Mouse (Mus musculus) midbrain, embryonic 15.5 days (tissue): ENCODE measurements around the gene Dusp22. TPM values are rescaled to one million over a fixed set of nuclear protein-coding genes. Genes with fewer than 3 reads are reported as not detected.

Source experiments
- ATAC-seq: fragments of 200-750 bp; cut with Nextera tagmentation; replicated peaks from 2 replicates; pipeline ENCODE4 v1.8.0; 2017; ENCODE audit warnings: moderate TSS enrichment
- H3K27ac ChIP-seq: fragments of 300-500 bp; sonication (generic); 2 replicates; pipeline ENCODE4 v1.5.1; 2015; ENCODE audit warnings: mild to moderate bottlenecking, inconsistent platforms
- H3K27me3 ChIP-seq: fragments of 300-500 bp; sonication (generic); replicated peaks from 2 replicates; pipeline ENCODE4 v1.6.1; 2015; ENCODE audit warnings: inconsistent platforms
- H3K36me3 ChIP-seq: fragments of 300-500 bp; sonication (generic); replicated peaks from 2 replicates; pipeline ENCODE4 v1.6.1; 2015; ENCODE audit warnings: inconsistent platforms
- H3K4me1 ChIP-seq: fragments of 300-500 bp; sonication (generic); 2 replicates; pipeline ENCODE4 v1.6.1; 2015; ENCODE audit warnings: inconsistent platforms
- H3K4me2 ChIP-seq: fragments of 300-500 bp; sonication (generic); 2 replicates; pipeline ENCODE4 v1.6.1; 2015; ENCODE audit warnings: inconsistent platforms, mild to moderate bottlenecking, moderate library complexity
- H3K4me3 ChIP-seq: fragments of 300-500 bp; sonication (generic); 2 replicates; pipeline ENCODE4 v1.5.1; 2015; ENCODE audit warnings: mild to moderate bottlenecking, inconsistent platforms
- H3K9ac ChIP-seq: fragments of 300-500 bp; sonication (generic); 2 replicates; pipeline ENCODE4 v1.6.1; 2015; ENCODE audit warnings: mild to moderate bottlenecking, inconsistent platforms
- H3K9me3 ChIP-seq: fragments of 300-500 bp; sonication (generic); 2 replicates; pipeline ENCODE4 v1.6.1; 2016; ENCODE audit warnings: inconsistent platforms
- WGBS: fragments of 180-500 bp; shearing (Covaris S2); methylation state at CpG from one replicate; pipeline ENCODE4 v1.1.7; 2015; ENCODE audit warnings: mixed read lengths; 5-methylcytosine and 5-hydroxymethylcytosine counted together
- polyA plus RNA-seq: library from polyadenylated mRNA; unstranded; fragments of >200 nt; fragmentation: Nextera tagmentation; extraction: Ambion mirVana; gene quantifications from 2 replicates; pipeline ENCODE4 v1.2.1, GENCODE M21; 2015

Dusp22 gene
- polyA plus RNA-seq, 1 experiment from 2014 or later, result 29.6 TPM

GRCm38 (mm10) chr13:30704246-30705095 lies 44.7 kb downstream of the Dusp22 start:
- no peak overlapping the region for H3K27ac ChIP-seq
- no peaks in the 10 kb centered on the region for H3K27me3 ChIP-seq
- no peak for ATAC-seq
- H3K36me3 ChIP-seq, result 0 out of 2 replicates have a peak, but pooled peaks cover 7% of the 10 kb centered on the region
- H3K9ac ChIP-seq, result no peak overlapping the region
- no peaks in the 10 kb centered on the region for H3K9me3 ChIP-seq
- H3K4me1 ChIP-seq, result no peaks in the 10 kb centered on the region
- no peak overlapping the region for H3K4me3 ChIP-seq
- WGBS, result 87% methylated on average over 8 of the region's 8 CpGs
- no peak overlapping the region for H3K4me2 ChIP-seq

GRCm38 (mm10) chr13:30711066-30711465 lies 51.3 kb downstream of the Dusp22 start:
- no peak for ATAC-seq
- H3K36me3 ChIP-seq, result 0 out of 2 replicates have a peak, but pooled peaks cover 7% of the 10 kb centered on the region
- WGBS, result 81% methylated on average over 2 of the region's 2 CpGs
- H3K4me3 ChIP-seq, result no peak overlapping the region
- H3K4me2 ChIP-seq, result no peak overlapping the region
- H3K4me1 ChIP-seq, result no peaks in the 10 kb centered on the region
- no peak overlapping the region for H3K27ac ChIP-seq
- H3K27me3 ChIP-seq, result no peaks in the 10 kb centered on the region
- H3K9me3 ChIP-seq, result no peaks in the 10 kb centered on the region
- H3K9ac ChIP-seq, result no peak overlapping the region

- H3K36me3 ChIP-seq, result 0 out of 2 replicates have a peak, but pooled peaks cover 7% of the 10 kb centered on the region
- no peak overlapping the region for H3K27ac ChIP-seq
- no peak overlapping the region for H3K9ac ChIP-seq
- no peak for ATAC-seq
- no peaks in the 10 kb centered on the region for H3K27me3 ChIP-seq
- H3K9me3 ChIP-seq, result no peaks in the 10 kb centered on the region
- WGBS, result 95% methylated on average over 3 of the region's 3 CpGs
- no peak overlapping the region for H3K4me3 ChIP-seq
- no peak overlapping the region for H3K4me2 ChIP-seq
- H3K4me1 ChIP-seq, result no peaks in the 10 kb centered on the region
These were observed 51.9 kb downstream of the Dusp22 start for GRCm38 (mm10) chr13:30711711-30712110.

- Histone ChIP-seq H3K36me3 (0 out of 2 replicates have a peak, but pooled peaks cover 7% of the 10 kb centered on the region), H3K4me2 (no peak overlapping the region), H3K9me3 (no peaks in the 10 kb centered on the region), H3K4me3 (no peak overlapping the region), H3K4me1 (no peaks in the 10 kb centered on the region), H3K27ac (no peak overlapping the region), H3K9ac (no peak overlapping the region), H3K27me3 (no peaks in the 10 kb centered on the region)
- ATAC-seq, result peak; percentile 13; the same call in 1 of the 2 replicates
- WGBS, result 83% methylated on average over 6 of the region's 6 CpGs
These were observed 52.5 kb downstream of the Dusp22 start for GRCm38 (mm10) chr13:30712280-30712679.

- Histone ChIP-seq H3K9me3 (no peaks in the 10 kb centered on the region), H3K4me2 (no peak overlapping the region), H3K9ac (no peak overlapping the region), H3K4me1 (no peaks in the 10 kb centered on the region), H3K4me3 (no peak overlapping the region), H3K27me3 (no peaks in the 10 kb centered on the region), H3K27ac (no peak overlapping the region), H3K36me3 (0 out of 2 replicates have a peak, but pooled peaks cover 5% of the 10 kb centered on the region)
- WGBS, result 89% methylated on average over 3 of the region's 3 CpGs
- no peak for ATAC-seq
These were observed 53.8 kb downstream of the Dusp22 start for GRCm38 (mm10) chr13:30713621-30714020.

- WGBS, result 92% methylated on average over 6 of the region's 6 CpGs
- Histone ChIP-seq H3K9ac (no peak overlapping the region), H3K9me3 (no peaks in the 10 kb centered on the region), H3K4me3 (no peak overlapping the region), H3K36me3 (no peaks in the 10 kb centered on the region), H3K27me3 (no peaks in the 10 kb centered on the region), H3K4me1 (no peaks in the 10 kb centered on the region), H3K4me2 (no peak overlapping the region), H3K27ac (no peak overlapping the region)
- no peak for ATAC-seq
These were observed 54.8 kb downstream of the Dusp22 start for GRCm38 (mm10) chr13:30714552-30714951.

GRCm38 (mm10) chr13:30715060-30715459 lies 55.3 kb downstream of the Dusp22 start:
- Histone ChIP-seq H3K9me3 (no peaks in the 10 kb centered on the region), H3K4me3 (no peak overlapping the region), H3K4me2 (no peak overlapping the region), H3K36me3 (no peaks in the 10 kb centered on the region), H3K9ac (no peak overlapping the region), H3K4me1 (no peaks in the 10 kb centered on the region), H3K27ac (no peak overlapping the region), H3K27me3 (no peaks in the 10 kb centered on the region)
- WGBS, result 96% methylated on average over 7 of the region's 7 CpGs
- ATAC-seq, result no peak

DNA sequence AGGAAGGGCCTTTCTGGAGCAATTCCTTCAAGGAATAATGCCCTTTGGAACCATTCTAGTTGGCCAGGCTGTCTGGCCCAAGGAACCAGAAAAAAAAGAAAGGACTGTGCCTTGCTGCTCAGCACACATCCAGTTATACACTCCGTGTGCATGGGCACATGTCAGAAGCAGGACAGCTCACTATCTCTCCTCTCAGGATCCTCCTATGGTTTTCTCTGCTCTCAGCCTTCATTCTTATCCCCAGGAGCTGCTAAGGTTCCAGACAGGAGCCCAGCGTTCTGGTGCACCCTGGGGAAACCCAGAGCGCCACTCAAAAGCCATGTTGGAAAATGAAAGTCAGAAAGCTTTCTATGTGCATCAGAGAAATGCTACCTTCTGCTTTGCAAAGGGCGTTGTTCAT lies 55.8 kb downstream of the Dusp22 start:
- no peak for ATAC-seq
- no peaks in the 10 kb centered on the region for H3K9me3 ChIP-seq
- H3K4me3 ChIP-seq, result no peak overlapping the region
- no peak overlapping the region for H3K9ac ChIP-seq
- H3K4me1 ChIP-seq, result no peaks in the 10 kb centered on the region
- H3K27ac ChIP-seq, result no peak overlapping the region
- H3K4me2 ChIP-seq, result no peak overlapping the region
- no peaks in the 10 kb centered on the region for H3K27me3 ChIP-seq
- WGBS, result 88% methylated on average over 4 of the region's 4 CpGs
- H3K36me3 ChIP-seq, result no peaks in the 10 kb centered on the region

DNA sequence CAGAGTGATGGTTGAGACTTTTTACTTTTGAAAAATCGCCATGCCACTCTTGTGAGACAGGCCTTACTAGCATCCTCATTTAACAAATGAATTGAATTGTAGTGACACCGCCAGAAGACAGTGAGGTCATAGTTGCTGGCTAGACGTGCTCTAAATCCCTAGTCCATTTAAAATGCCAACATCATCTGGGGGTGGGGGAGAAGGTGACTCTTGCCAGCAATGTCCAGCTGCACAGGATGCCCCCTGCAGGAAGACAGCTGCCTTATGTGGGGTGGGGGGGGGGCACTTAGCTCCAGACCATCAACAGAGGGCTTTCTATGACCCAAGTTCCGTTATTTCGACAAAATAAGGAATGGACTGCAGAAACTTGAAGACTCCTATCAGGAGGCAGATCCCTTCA lies 56.8 kb downstream of the Dusp22 start:
- Histone ChIP-seq H3K4me1 (no peaks in the 10 kb centered on the region), H3K9me3 (no peaks in the 10 kb centered on the region), H3K4me3 (no peak overlapping the region), H3K36me3 (no peaks in the 10 kb centered on the region), H3K9ac (no peak overlapping the region), H3K4me2 (no peak overlapping the region), H3K27me3 (no peaks in the 10 kb centered on the region), H3K27ac (no peak overlapping the region)
- 72% methylated on average over 5 of the region's 5 CpGs for WGBS
- ATAC-seq, result no peak

- H3K4me2 ChIP-seq, result no peak overlapping the region
- H3K4me1 ChIP-seq, result peaks cover 11% of the 10 kb centered on the region
- H3K27ac ChIP-seq, result no peak overlapping the region
- peak; percentile 18; the same call in 1 of the 2 replicates for ATAC-seq
- no peaks in the 10 kb centered on the region for H3K36me3 ChIP-seq
- WGBS, result 11% methylated on average over 7 of the region's 7 CpGs
- H3K27me3 ChIP-seq, result no peaks in the 10 kb centered on the region
- H3K4me3 ChIP-seq, result no peak overlapping the region
- H3K9me3 ChIP-seq, result no peaks in the 10 kb centered on the region
- H3K9ac ChIP-seq, result no peak overlapping the region
These were observed 62.8 kb downstream of the Dusp22 start for GRCm38 (mm10) chr13:30722601-30723000.

DNA sequence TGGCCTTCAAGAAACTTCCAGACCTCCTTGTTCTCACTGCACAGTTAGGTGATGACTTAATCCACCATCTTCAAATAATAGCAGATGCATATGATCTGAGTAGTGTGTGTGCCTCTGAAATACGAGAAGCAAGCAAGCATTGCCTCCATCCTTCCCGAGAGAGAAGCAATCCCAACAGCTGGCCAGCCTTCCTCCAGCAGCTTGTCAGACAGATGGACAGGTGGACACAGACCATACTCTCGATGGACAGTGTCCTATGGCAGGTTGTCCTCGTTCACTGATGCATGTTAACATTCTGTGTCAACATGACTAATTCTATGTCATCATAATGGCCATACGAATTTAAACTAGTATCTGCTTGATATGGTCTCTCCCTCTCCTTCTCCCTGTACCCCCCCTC lies 63.5 kb downstream of the Dusp22 start:
- Histone ChIP-seq H3K27me3 (no peaks in the 10 kb centered on the region), H3K4me2 (no peak overlapping the region), H3K4me1 (peaks cover 11% of the 10 kb centered on the region), H3K9me3 (no peaks in the 10 kb centered on the region), H3K36me3 (no peaks in the 10 kb centered on the region), H3K9ac (no peak overlapping the region), H3K27ac (no peak overlapping the region), H3K4me3 (no peak overlapping the region)
- 64% methylated on average over 5 of the region's 5 CpGs for WGBS
- ATAC-seq, result no peak

- Histone ChIP-seq H3K4me3 (no peak overlapping the region), H3K9ac (no peak overlapping the region), H3K9me3 (no peaks in the 10 kb centered on the region), H3K27ac (no peak overlapping the region), H3K27me3 (no peaks in the 10 kb centered on the region), H3K4me2 (no peak overlapping the region), H3K4me1 (peaks cover 11% of the 10 kb centered on the region), H3K36me3 (no peaks in the 10 kb centered on the region)
- no peak for ATAC-seq
- 59% methylated on average over 8 of the region's 8 CpGs for WGBS
These were observed 64.1 kb downstream of the Dusp22 start for GRCm38 (mm10) chr13:30723858-30724257.
